Mouse (Mus musculus) Muller cell, postnatal 12 days (primary cell): Measurements from ENCODE around the gene Amotl1.
"Not testable (repeated sequence)": the region's sequence is repeated elsewhere in the genome, so short reads cannot be mapped to it uniquely, and the experiment has no call there.

Experiments used
- DNase-seq: peaks from one replicate; pipeline ENCODE4 v3.0.0-alpha.2; 2015; ENCODE audit errors: inconsistent ontology term

The Amotl1 gene

GRCm38 (mm10) chr9:14603475-14603874 lies 41.4 kb downstream of the Amotl1 start:
- DNase-seq, result no peak

GRCm38 (mm10) chr9:14599799-14600198 lies 45.1 kb downstream of the Amotl1 start:
- no peak for DNase-seq

DNA sequence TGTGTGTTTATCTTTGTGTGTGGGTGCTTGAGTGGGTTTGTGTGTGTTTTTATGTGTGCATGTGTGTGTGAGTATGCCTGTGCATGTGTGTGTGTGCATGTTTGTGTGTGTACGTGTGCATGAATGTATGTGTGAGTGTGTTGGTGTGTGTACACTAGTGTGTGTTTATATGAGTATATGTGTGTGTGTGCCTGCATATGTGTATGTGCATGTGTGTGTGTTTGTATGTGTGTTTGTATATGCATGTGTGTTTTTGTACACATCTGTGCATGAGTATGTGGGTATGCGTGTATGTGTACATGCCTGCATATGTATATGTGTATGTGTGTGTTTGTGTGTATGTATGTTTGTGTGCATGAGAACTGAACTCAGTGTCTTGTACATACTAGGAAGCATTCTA lies 46.7 kb downstream of the Amotl1 start:
- no peak for DNase-seq

GRCm38 (mm10) chr9:14597429-14597828 lies 47.4 kb downstream of the Amotl1 start:
- no peak for DNase-seq

DNA sequence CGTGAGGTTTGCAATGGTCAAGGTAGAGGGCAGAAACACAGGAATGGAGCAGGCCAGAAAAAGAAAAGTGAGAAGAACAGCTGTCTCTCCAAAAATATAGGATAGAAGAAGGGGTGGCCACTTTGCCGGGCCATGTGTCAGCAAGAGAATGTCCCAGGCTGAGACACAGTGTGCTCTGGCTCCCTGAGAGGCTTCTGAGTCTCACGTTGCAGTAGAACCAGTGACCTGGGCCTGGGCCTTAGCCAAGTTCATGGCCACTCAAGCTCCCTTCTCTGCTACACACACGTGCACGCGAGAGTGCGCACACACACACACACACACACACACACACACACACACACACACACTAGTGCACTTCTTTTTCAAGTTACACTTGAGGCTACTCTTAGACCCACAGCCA lies 48.0 kb downstream of the Amotl1 start:
- DNase-seq, result no peak

- DNase-seq, result peak; percentile 87
Observed at GRCm38 (mm10) chr9:14596427-14596826, 48.4 kb downstream of the Amotl1 start.

- no peak for DNase-seq
Observed at GRCm38 (mm10) chr9:14595893-14596292, 49.0 kb downstream of the Amotl1 start.

DNA sequence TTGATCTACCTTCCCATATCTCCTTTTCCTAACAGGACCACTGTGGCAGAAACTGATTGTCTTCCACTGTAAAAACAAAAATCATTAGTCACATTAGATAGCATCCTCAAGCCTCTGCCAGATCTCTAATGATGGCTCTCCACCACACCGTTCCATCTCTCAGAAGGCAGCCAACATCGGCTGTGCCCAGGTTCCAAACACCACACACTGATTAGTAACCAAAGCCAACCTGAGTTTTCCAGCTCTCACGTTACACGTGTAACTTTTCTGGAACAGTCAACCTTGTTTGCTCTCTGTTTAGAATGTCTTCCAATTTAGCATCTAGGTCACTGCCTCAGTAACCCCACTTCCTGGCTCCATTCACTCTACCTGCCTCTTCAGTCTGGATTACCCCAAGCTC lies 51.0 kb downstream of the Amotl1 start:
- DNase-seq, result no peak

DNA sequence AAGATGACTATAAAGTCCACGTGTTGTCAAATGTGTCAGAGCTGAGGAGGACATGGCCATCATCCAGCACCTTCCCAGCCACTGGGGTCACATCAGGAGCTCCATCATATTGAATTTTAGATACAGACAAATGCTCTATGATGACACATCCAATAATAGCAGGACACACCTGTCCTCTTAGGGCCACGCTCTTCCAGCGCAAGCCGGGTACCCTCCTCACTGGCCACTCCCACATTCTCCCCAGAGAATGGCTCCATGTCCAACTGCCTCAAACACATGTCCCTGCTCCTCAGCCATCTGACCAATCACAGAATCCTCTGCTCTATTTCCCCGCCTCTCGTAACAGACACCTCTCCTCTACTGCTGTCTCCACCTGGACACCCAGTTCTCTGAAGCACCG lies 54.2 kb downstream of the Amotl1 start:
- DNase-seq, result no peak

DNA sequence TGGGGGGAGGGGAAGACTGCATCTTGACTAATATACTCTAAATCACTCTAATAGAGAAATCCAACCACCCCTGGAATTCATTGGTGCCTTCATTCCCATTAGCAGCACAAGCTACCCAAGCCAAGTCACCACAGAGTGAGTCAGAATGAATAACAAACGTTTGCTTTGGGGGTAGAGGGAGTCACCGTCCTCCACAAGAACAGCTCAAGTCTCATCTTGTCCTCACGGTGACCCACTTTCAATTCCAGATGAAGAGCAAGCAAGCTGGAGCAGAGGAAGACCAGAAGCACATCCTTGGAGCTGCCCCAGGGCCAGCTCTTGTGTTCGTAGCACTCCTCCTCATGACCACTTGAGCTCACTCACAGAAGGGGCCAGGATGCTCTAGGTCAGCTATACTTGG lies 56.2 kb downstream of the Amotl1 start:
- DNase-seq, result peak; percentile 87

- DNase-seq, result peak; percentile 66
Observed at GRCm38 (mm10) chr9:14585702-14586101, 59.2 kb downstream of the Amotl1 start.

DNA sequence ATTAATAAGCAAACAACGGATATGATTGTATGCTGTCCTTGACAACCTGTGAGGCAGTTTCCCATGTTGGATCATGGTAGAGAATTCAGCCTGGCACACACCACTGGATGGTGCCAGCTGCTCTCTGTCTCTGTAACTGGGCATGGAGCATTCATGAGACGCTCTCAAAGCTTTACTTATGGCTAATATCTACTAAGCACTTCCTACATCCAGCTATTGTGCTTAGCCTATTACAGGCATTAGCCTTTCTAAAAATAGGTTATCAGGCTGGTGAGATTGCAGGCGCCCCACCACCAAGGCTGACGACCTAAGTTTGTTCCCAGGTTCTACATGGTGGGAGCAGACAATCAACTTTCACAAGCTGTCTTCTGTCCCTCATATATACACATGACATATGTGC lies 65.9 kb downstream of the Amotl1 start:
- DNase-seq, result no peak

- DNase-seq, result not testable (repeated sequence)
Observed at GRCm38 (mm10) chr9:14576359-14576758, 68.5 kb downstream of the Amotl1 start.

- no peak for DNase-seq
Observed at GRCm38 (mm10) chr9:14574760-14575399, 70.0 kb downstream of the Amotl1 start.

- DNase-seq, result no peak
Observed at GRCm38 (mm10) chr9:14569175-14569975, 75.5 kb downstream of the Amotl1 start.

DNA sequence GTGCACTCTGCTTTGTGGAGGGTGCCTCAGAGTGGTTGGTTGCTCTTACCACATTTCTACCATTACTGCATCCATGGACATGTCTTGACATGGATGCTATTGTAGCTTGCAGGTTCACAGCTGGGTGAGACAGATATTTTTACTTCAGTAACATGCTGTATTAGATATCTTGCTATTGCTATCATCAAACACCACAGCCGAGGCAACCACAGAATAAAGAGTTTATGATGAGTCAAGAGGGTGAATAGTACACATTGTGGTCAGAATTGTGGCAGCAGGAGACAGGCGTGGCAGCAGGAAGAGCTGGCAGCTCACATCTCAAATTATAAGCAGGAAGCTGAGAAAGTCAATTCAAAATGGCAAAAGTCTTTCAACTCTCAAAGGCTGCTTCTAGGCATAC lies 76.4 kb downstream of the Amotl1 start:
- peak; percentile 26 for DNase-seq

GRCm38 (mm10) chr9:14564486-14564885 lies 80.4 kb downstream of the Amotl1 start:
- DNase-seq, result no peak

GRCm38 (mm10) chr9:14563351-14563750 lies 81.5 kb downstream of the Amotl1 start:
- no peak for DNase-seq

DNA sequence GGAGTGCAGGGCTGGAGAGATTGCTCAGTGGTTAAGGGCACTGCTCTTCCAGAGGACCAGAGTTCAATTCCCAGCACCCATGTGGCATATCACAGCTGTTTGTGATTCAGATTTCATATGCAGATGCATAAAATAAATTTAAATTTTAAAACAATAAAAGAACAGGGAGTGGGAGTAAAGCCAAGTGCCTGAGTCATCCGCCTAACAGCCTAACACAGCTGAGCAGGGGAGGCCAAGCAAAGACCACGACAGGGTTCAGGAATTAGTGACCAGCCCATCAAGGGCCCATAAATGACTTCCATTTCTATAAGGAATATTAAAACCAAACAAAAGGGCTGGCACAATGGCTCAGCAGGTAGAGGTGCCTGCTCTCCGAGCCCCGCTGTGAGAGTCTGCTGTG lies 84.3 kb downstream of the Amotl1 start:
- DNase-seq, result no peak

DNA sequence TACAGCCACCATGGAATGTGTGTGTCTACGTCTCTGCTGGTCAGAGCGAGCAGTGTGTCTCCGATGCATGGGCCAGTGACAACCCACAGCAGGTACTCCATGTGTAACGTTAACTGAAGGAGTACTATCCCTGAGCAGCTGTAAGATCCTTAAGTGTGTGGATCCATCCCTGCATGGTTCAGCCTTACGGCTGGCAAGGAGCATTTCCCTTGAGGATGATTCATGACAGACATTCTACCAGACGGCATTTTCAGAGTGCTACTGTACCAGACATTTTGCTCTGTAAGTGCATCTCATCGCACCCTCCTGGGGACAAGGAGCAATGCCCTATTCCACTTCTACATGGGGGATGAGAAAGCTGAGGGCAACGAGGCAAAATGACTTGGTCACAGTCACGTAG lies 84.9 kb downstream of the Amotl1 start:
- DNase-seq, result no peak

DNA sequence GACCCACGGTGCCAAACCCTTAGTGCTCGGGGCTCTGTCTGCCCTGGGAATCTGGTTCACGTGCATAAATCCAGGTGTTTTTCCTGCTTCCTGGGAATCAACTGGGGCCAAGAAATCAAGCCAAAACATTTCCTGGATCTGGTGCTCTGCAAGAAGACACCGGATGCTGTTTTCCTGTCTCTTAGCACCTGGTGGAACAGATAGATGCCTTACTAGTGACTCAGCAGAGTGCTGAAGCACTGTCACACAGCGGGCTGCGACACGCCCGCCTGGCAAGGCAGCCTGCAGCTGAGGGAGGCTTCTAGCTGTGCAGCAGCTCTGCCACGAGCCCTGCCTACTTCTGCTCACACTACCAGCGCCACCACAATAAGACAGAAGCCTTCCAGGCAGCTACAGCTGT lies 85.4 kb downstream of the Amotl1 start:
- peak; percentile 45 for DNase-seq

DNA sequence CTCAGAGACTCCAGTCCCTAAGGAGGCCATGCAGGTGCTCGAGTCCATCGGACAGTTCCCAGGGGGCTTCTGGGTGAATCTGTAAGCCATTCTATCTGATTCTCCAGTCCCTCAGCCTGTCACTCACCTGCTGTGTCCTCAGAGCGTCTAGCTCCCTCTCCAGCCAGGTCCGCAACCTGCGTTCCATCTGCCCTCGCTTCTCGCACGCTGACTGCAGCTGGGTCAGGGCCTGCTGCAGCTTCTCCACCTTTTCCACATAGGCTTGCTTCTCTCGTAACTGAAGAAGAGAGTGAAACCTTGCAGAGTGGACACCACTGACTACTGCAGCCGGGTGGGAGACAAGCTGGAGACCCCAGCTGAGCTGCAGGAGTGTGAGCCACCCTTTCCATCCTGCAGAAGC lies 86.5 kb downstream of the Amotl1 start:
- no peak for DNase-seq

GRCm38 (mm10) chr9:14548366-14548761 lies 96.5 kb downstream of the Amotl1 start:
- DNase-seq, result no peak
